Mouse (Mus musculus) embryonic fibroblast, embryonic 13.5 days (primary cell): ENCODE measurements around the gene Tmcc1.

Source experiments
- CTCF ChIP-seq: IDR thresholded peaks from 2 replicates; pipeline ENCODE4 v1.5.1; 2011; ENCODE audit warnings: mild to moderate bottlenecking, control low read depth, low read length, moderate library complexity, borderline replicate concordance; ENCODE audit not compliant: insufficient read depth
- POLR2A ChIP-seq: IDR thresholded peaks from 2 replicates; pipeline ENCODE4 v1.6.1; 2011; ENCODE audit warnings: low read depth, mild to moderate bottlenecking, control low read depth, low read length, moderate library complexity

DNA sequence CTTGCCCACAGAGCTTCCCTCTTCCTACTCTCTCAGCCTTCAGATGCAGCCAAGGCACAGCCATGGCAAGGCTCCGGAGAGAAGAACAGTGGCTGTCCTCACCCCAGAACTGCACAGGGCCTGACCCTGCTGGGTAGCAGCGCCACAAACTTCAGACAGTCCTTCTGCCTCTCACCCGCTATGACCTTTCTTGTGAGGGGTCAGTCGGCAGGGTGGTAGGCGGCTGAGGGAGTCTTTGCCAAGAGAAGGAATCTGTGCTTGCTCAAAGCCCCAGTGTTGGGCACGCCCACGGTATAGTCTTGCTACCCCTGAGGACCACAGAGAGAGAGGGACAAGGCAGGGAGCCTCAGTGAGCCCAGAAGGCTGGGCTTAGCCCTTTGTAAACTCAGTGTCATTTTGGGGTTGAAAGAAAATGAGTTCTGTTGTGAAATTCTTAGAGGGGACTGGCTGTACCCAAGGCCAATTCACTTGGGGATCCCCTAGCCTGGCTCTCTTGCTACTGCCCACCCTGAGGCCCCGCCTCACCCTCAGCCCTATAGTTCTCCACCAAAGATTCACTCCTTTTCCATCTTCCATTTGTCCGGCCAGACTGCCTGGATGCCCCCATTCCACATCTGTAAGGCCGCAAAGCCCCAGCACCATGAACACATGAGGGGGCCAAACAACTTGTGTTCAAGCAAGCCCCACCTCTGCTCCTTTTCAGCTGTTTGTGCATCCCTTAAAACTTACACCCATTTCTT lies 201.2 kb downstream of the Tmcc1 start:
- TF ChIP-seq CTCF (no peak), POLR2A (no peak)
